Mouse (Mus musculus) G1E-ER4 (cell line): ENCODE data around the gene Spatc1l. TPM values are rescaled to one million over a fixed set of nuclear protein-coding genes. Genes with fewer than 3 reads are reported as not detected.

Experiments used
- GATA1 ChIP-seq: IDR thresholded peaks from one replicate; pipeline ENCODE4 v1.8.0; 2012; ENCODE audit warnings: low read length, inconsistent platforms
- polyA plus RNA-seq: library from polyadenylated mRNA; stranded (reverse); fragments of >175 nt; gene quantifications from 2 replicates; pipeline ENCODE4 v1.2.3, GENCODE M21; 2012

Spatc1l gene
- polyA plus RNA-seq = not detected in 2 replicates

DNA sequence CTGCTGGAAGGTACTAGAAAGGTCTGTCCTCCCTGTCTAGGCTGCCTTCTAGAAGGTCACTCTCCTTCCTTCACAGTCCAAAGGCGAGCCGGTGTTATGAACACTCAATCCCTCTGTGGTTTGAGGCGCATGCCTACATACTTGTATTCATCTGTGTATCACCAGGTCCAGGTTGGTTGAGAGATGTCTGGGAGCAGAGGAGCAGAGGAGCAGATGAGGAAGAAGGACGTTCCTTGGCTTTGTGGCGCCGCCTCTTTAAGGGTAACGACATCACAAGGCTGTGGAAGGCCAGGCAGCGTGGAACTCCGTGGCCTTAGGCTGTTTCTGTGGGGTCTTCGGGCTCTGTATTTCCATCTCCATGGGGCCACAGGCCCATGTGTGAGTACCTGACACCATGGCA lies at the start of gene Spatc1l:
Gene Spatc1l (plus strand): TSS at position 301 of the 400 bp plus-strand sequence.
- TF ChIP-seq GATA1 = no peak

DNA sequence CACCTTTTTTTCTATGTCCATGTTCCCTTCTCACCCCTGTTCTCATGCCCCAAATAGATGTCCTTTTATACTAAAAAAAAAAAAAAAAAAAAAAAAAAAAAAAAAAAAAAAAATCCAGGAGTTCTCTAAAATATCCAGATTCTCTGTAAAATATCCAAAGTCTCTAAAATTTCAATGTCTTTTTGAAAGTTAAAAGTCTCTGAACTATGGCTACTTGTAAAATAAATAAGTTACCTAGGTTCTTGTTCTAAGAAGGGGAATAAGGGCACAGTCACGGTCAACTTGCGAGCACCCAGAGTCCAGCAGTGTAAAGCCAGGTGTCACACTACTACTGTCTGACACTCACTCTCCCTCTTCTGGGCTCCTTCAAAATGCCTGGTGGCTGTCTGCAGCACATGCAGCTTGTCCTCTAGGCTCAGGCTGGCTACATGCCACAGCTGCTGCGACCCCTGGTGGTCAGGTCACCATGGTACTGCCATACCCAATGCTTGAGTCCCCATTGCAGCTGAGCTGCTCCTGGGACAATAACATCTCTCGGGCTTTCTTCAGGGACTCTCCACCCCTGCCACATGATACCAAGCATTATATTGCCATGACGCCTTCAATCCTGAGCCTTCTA lies 49.0 kb upstream of the Spatc1l start:
- TF ChIP-seq GATA1 = no peak

DNA sequence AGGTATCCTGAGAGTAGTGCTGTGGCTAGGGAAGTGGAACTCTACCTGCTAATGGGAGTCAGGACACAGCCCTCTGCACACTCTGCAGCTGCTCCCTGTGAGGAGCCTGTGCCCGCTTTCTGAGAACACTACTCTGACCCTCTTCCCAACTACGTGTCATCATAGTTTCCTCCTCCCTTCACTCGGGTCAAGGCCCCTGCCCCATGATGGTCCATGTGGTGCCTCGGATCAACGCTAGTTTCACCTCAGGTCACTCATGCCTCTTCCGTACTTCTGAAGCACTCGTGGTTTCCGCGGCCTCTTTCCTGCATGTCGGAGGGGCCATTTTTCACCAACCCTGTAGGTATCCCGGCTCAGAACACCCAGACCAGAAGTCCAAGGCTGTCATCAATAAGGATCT lies 31.1 kb upstream of the Spatc1l start:
- no peak for TF ChIP-seq GATA1

DNA sequence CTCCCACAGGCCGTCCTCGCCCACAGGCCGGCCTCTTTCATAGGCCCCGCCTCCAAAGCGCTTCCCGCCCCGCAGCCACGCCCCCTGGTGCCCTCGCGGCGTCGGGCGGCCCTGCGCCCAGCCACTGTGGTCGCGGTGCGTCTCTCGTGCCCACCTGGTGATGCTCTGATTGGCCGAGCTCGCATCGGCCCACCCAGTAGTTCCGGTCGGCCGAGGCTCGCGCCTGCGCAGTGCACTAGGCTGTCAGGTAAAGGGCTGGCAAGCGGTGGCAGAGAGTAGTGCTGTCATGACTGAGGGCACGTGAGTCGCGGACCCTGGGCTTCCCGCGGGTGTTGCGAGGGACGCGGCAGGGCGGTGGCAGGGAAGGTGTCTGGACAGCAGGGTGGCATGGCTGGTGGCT lies 30.7 kb upstream of the Spatc1l start, which contains the start of gene Lss:
Gene Lss (plus strand): TSS at position 214 of the 400 bp plus-strand sequence.
- TF ChIP-seq GATA1 = no peak

DNA sequence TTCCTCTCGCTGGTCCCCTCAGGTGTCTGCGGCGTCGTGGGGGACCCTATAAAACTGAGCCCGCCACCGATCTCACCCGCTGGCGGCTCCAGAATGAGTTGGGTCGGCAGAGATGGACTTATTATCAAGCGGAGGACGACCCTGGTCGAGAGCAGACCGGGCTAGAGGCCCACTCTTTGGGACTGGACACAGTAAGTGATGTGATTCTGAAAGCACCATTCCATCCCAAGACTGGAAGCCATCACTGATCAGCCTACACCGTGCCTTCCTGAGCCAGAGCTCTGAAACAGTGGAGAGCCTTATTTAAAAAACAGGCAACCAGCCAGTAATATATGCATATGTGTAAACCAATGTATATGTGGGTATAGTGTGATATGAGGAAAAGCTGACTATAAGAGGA lies 30.2 kb upstream of the Spatc1l start:
- TF ChIP-seq GATA1 = no peak

DNA sequence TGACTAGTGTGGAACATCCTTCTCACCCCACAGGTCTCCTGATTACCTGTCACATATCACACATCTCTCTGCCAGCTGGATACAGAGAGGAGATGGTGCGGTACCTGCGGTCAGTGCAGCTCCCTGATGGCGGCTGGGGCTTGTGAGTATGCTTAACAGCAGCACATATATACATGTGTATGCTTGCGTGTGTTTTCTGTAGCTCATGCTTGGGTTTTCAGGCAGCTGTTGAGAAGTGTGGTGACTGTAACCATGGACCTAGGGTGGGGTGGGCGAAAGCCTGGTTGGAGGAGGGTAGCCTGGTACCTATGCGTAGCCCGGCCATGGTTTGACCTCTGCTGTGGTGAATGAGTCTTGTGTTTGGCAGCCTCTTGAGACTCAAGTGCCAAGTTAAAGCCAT lies 26.5 kb upstream of the Spatc1l start:
- TF ChIP-seq GATA1 = no peak

DNA sequence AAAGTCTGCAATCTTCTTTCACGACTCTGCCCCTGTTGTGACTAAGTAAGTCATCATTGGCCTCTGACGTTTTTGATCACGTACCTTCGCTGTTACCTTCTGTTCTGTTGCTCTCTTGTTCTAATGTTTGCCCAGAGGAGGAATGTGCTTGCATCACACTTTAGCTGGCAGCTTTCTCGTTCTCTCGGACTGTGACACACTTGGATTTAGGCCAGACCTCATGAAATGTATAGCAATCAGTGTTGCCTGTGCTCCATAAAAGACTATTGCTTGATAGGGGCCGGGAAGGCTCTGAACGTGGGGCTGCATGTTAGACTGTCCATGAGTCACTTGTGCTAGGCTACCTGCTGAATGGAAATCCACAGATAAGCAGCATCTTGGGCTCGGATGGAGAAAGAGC lies 24.5 kb upstream of the Spatc1l start:
- no peak for TF ChIP-seq GATA1

DNA sequence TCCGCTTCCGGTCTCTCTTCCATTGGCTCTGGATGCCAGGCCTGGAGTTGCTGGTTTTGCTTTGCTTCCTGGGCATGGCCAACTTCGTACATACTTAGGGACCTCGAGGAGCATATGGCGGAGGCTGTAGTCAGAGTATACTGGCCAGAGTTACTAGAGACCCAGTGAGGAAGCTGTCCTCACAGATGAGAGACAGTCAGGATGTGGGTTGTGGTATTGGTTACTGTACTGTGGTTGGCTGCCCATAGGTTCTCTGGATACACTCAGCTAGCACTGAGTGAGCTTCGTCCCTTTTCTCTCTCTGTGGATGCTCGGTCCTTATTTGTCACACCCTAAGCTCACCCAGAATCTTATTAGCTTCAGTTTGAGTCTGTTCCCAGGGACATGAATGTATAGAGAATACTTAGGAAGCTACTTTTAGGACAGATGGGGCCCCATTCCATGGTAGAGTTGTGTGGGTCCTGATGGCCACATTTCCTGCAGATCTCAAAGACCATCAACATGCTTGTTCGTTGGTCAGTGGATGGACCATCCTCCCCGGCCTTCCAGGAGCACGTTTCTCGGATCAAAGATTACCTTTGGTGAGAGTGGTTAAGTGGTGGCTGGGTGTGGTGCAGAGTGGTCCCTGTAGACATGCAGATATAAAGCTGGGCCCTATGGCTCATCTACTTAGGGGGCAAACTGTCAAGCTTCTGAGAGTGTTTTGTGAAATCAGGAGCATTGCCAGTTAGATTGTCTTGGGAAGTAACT lies 20.6 kb upstream of the Spatc1l start:
- no peak for TF ChIP-seq GATA1

DNA sequence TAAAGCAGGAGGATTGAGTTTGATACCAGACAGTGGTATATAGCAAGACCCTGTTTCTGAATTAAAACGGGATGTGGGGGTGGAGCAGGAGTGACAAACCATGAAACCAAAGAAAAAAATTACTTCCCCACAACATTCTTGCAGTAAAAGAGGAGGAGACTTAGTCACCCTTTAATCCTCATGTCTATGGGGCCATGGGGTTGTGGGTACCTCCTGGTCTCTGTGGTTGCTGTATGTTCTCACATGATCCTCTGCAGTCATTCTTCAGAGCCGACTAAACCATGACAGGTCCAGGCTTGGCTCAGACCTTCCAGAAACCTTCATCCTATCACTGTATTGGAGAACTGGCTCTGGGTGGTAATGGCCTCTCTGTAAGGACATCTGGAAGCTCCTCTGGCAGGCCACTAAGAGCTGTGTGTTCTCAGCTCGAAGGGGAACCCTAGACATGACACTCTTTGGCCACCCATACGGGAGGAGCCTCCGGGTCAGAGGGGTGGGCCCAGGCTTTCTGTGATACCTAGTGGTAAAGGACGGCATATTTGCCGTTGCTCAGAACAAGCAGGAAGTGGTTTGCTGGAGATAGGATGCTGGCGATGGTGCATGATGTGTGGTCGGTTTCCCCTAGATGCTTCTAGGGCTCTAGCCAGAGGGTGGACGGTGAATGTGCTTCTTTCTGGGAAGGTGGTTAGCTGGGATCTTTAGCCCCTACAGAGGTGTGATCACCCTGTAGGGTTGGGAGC lies 19.3 kb upstream of the Spatc1l start:
- TF ChIP-seq GATA1 = no peak

DNA sequence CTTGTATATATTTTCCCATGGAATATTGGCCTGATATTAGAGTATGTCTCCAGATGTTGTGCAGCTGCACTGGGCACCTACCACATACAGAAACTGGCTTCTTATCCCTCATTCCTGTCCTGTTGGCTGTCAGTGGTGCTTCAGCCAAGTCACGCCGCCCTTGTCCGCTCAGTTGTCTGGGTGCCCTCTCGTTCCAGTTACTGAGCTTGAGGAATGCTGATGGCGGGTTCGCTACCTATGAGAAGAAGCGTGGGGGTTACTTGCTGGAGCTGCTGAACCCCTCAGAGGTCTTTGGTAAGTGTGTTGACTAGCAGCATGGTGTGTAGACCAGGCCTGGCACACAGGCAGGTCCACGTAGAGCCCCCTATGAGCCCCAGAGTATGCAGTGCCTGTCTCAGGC lies 15.5 kb upstream of the Spatc1l start:
- TF ChIP-seq GATA1 = no peak

DNA sequence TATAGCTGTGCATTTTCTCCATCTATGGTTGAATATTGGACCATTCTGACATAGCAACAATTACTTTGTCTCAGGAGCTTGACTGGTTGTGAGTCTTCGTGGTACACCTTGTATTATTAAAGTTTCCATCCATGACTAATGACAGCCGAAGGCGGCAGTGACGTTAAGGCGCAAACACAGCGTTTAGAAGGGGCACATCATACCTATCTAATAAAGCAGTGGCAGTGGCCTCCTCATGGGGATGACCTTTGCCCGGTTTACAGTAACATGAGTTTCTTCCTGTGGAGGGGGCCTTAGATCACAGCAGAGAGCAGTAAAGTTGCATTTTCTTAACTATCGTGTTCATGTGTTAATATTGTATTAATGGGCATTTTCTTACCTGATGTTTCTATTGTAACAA lies 13.9 kb upstream of the Spatc1l start:
- no peak for TF ChIP-seq GATA1

DNA sequence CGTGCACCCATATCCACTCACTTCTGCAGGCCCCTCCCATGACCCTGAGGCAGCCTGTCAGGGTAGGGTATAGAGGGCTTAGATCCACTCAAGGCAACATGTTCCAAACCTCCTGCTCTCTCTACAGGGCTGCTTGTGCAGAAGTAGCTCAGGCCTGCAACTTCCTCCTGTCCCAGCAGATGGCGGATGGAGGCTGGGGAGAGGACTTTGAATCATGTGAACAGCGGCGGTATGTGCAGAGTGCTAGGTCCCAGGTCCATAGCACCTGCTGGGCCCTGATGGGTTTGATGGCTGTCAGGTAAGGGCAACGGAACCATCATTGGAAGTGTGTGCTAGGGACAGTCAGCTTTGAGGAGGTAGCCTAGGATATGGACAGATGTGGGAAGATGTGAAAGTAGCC lies 11.6 kb upstream of the Spatc1l start:
- no peak for TF ChIP-seq GATA1

DNA sequence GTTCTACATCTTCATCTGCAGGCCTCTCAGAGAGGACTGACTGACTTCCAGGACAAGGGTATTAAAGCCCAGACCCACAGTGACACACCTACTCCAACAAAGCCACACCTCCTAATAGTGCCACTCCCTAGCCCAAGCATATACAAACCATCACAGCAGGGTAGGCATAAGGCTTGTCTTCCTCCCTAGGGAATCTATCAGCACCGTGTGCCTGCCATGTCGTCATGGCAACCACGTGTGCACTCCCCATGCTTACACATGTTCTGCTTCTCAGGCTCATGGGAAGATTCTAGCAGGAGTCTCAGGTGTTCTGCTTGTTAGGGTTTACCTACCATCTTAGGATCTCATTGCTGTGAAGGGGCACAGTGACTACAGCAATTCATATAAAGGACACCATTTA lies 10.5 kb upstream of the Spatc1l start:
- TF ChIP-seq GATA1 = no peak

DNA sequence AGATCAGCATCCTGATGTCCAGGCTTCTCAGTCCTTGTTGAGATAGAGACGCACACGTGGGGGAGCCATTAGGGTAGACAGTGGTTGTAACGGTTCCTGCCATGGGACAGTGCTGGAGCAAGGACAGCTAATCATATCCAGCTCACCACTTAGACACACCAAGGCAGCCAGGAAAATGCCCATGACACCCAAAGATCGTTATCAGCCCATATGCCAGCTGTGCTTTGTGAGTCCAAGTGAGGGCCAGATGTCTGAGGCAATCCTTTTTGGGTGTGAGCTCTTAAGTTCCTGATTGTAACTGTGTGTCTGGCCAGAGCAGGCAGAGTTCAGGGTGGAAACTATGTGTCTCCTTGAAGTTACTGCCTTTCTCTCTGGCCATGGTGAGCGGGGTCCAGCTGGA lies 8.0 kb upstream of the Spatc1l start:
- no peak for TF ChIP-seq GATA1

DNA sequence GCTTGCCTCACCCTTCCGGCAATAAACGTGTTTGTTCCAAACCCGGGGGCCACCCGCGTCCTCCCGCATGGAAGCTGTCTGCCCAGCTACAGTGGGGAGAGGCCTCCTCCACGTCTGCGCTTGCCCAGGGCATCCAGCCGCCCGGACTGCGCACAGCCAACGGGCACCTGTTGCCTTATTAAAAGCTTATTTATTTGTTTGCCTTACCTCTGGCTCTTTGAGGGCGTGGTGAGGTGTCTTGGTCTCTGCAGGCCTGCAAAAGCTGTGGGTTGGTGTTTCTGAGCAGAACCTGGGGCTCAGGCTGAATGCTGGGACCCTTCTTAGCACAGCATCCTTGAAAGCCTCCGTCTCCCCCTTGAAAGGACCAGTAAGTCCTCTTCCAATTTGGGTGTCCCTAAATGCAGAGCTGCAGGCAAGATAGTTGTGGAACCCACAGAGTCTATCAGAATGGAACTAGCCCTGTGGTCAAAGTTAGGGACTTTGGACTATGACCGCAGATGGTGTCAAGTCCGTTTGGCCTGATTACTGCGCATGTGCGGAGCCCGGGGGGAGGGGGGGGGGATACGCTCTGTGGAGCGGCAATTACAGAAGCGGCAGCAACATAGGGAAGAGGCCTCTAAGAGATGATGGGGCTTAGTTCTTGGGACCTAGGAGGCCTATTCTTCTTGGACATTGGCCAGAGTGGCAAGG lies 8.1 kb downstream of the Spatc1l start:
- no peak for TF ChIP-seq GATA1

DNA sequence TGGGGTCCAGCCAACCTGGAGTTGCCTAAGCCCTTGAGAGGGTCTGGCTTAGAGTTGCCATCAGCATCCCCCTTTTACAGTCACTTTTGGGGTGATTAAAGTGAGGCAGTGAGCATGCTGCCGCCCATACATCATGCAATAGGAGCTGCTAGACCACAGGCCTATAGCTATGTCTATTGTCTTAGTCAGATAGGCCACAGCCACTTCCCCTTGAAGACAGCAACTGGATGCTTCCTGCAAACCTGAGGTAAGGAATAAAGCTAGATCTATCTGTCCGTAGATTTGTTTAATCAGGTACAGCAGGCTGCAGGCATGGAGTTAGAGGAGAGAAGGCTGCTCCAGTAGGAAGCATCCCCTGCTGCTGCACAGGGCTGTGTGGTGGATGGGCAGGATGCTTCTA lies 9.0 kb downstream of the Spatc1l start:
- no peak for TF ChIP-seq GATA1
